Mouse (Mus musculus) right cerebral cortex, postnatal 14 days (tissue): ENCODE results near the gene Vmn2r41.
"Not testable (repeated sequence)": the region's sequence is repeated elsewhere in the genome, so short reads cannot be mapped to it uniquely, and the experiment has no call there.

Experiments
- DNase-seq: peaks from one replicate; pipeline ENCODE4 v3.0.0; 2022

The Vmn2r41 gene

GRCm38 (mm10) chr7:8161554-8161953, at the start of gene Vmn2r41:
Vmn2r41 (minus strand) TSS chr7:8161654.
- DNase-seq = not testable (repeated sequence)

- not testable (repeated sequence) for DNase-seq
Measured at GRCm38 (mm10) chr7:8200220-8200619, 38.8 kb upstream of the Vmn2r41 start, which contains the start of gene Vmn2r42. Vmn2r42 (minus strand) TSS chr7:8200320.

GRCm38 (mm10) chr7:8092871-8093270, 68.6 kb downstream of the Vmn2r41 start:
- not testable (repeated sequence) for DNase-seq
